Mouse (Mus musculus) brown adipose tissue, adult 24 weeks (tissue): ENCODE measurements around the gene Samd8. TPM values are rescaled to one million over a fixed set of nuclear protein-coding genes. Genes with fewer than 3 reads are reported as not detected.

ENCODE experiments used
- polyA plus RNA-seq: library from polyadenylated mRNA; stranded (reverse); fragments of >200 nt; gene quantifications from 2 replicates; pipeline ENCODE4 v1.2.4, GENCODE M21; 2012; ENCODE audit not compliant: missing spikeins, insufficient read depth, insufficient read length

Samd8 gene
- polyA plus RNA-seq, 1 experiment, result 7.1 TPM

Other genes starting within 250 kb of the Samd8 start
- gene Dupd1, start 36.0 kb upstream of the Samd8 start, polyA plus RNA-seq, result not detected in 2 replicates
- 1.2 and 2.9 TPM in 2 replicates for gene Dusp13, start 650 bp downstream of the Samd8 start, polyA plus RNA-seq
- gene Vdac2, start 74.7 kb downstream of the Samd8 start, polyA plus RNA-seq, result 276 and 351 TPM in 2 replicates
- gene Comtd1, start 98.4 kb downstream of the Samd8 start, polyA plus RNA-seq, result 27.9 and 37.4 TPM in 2 replicates
- gene Zfp503, start 239.1 kb downstream of the Samd8 start, polyA plus RNA-seq, result 4.0 and 5.1 TPM in 2 replicates